Mouse (Mus musculus) adrenal gland (tissue): Measurements from ENCODE around the gene Brinp1.

Experiments
- intact Hi-C: fragments of 180-260 bp; cut with DNase I; formaldehyde crosslinking; loops from one replicate; pipeline ENCODE4 v1.15.1; 2025
- long read RNA-seq, 2 experiments: library from polyadenylated mRNA; unstranded; transcript quantifications; one replicate each; pipeline ENCODE4 v2.0.0; 2020; ENCODE audit warnings: borderline replicate concordance in 1 of 2; ENCODE audit not compliant: insufficient replicate concordance in 1 of 2

Brinp1 gene
- long read RNA-seq, experiment 1, partial matches to known transcripts: 1 of 1 reads
- long read RNA-seq, experiment 1, other reads (novel, unspliced or antisense): 0 of 1 reads
- long read RNA-seq, experiment 2, partial matches to known transcripts: 2 of 6 reads
- long read RNA-seq, experiment 2, other reads (novel, unspliced or antisense): 2 of 6 reads

- intact Hi-C loops: no loop called here
Measured at GRCm38 (mm10) chr4:68954322-68954901, at the start of gene Brinp1. Gene Brinp1 (minus strand): TSS chr4:68954397.

GRCm38 (mm10) chr4:68957265-68957664, 3.1 kb upstream of the Brinp1 start:
- intact Hi-C loops: no loop called here

DNA sequence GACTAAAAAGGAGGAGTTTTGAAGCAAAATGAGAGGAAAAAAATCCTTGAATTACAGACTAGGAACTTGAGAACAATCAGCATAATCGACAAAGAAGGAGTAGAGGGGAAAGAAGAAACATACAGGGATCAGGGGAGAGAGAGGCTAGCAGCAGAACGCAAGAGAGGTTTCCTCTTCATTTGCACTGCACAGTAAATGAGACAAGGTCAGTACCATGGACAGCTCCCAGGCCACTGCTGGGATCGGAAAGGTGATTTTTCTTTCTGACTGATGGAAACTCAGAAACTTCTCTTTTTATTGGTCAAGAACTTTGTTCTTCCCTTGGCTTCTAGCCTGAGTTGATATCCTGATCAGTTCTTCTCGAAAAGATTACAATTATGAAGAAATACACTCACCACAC, 1.4 kb upstream of the Brinp1 start:
- intact Hi-C loops: no loop called here

DNA sequence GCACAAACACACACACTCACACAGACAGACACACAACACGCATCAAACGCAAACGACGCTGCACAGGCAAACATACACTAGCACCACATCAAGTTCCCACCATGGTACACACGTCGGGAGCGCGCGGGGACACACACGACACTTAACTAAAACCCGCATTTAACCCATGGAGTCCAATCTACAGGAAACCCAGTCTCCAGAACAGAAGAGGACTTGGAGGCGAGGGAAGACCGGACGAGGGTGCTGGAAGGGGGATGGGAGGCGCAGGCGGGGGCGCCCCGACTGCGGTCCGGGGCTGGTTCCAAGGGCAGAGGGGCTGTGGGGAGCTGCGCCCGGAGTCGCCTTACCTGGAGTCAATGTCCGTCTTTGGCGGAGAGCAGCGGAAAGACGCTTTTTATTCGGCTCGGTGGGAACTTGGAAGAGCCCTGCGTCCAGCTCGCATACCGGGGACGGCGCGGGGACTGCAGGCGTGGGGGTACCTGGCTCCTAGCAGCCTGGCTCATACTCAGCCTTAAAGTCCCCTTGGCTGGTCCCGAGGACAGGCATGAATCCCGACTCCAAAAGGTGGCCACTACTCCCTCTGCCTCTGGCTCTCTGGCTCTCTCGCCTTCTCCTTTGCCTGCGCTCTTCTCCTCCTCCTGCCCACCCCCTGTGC, 403 bp downstream of the Brinp1 start:
- intact Hi-C loops: no loop called here

DNA sequence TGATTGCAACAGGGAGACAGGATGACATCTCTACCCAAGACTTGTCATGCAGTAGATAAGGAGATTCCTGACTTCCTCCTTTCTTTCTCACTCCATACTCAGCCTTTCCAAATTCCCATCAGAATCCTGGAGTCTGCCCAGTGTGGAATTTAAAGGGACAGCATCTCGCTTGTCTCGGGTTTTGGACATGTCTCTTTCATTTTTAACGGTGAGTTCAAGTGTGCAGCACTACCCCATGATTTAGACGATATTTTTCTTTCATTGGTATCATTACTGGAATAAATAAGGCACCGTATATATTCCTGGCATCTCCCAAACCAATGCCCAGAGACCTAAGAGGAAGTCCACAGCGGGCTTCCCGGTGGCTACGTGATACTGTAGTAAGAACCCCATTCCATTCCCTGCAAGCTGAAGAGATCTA, 1.1 kb downstream of the Brinp1 start:
- intact Hi-C loops: no loop called here

DNA sequence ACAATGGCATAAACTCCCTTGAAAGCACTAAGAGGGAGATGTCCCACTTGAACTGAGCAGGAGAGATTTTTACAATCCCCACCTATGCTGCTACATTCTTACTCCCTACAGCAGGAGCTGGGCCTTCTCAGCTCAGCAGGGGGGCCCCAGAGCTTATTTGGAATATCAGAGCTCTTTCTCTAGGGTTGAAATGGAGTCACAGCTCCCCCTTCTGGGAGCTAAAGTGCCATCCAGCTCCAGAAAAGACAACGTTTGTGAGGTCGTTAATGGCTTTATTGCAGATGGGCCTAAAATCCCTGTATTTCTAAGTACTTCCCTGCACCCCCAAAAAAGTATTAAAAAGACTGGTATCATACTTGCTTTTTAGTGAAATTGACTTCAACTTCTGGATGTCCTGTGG, 3.6 kb downstream of the Brinp1 start:
- intact Hi-C loops: no loop called here

GRCm38 (mm10) chr4:68942938-68943337, 11.3 kb downstream of the Brinp1 start:
- intact Hi-C loops: no loop called here

DNA sequence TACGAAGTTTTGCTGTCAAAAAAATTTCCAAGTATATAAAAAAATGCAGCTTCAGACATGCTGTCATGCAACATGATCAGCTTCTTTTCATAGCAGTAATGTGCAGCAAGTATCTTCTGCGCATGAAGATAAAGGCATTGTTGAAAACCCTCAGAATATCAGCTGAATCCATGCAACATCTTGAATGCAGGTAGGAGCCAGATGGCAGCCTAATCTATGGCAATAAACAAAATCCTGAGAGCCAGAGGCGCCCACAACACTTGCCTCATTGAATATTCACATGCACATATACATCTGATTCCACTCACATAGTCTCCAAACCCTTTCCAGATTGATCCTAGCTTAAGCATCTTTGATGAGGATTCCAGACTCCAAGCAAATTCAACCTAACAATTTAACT, 24.2 kb downstream of the Brinp1 start:
- intact Hi-C loops: no loop called here

DNA sequence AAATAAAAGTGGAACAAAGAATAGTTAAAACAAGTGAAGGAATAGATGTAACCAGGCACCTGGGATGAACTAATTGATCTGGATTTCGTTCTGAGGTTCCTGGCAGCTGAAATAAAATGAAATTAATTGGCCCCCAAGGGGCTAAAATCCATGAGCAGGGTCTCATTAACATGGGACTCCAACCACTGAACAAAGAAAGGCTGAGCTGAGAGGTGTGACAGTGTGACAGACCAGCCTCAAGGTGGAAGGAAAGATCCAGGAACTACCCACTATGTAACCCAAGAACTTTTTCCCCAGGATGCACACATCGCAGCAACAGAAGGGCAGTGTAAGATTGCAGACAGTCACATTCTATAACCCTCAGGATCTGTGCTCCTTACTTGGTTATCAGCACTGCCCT, 28.1 kb downstream of the Brinp1 start:
- intact Hi-C loops: no loop called here

DNA sequence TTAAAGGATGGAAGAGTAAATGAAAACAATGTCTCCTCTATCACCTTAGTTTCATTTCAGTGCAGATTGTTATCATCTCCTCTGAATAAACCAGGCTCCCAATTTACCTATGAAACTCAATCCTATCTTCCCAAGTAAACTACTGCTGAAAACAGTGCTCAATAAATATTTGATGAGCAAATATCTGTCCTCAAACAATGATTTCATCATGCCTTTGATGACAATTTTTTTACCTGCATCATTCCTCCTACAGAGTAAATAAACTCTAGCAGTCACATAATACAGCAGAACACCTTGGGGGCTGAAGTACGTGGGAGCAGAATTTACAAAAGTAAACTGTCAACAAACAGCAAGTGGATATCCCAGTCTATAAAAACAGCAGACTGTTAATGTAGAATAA, 31.3 kb downstream of the Brinp1 start:
- intact Hi-C loops: no loop called here

GRCm38 (mm10) chr4:68922504-68922903, 31.7 kb downstream of the Brinp1 start:
- intact Hi-C loops: no loop called here

- intact Hi-C loops: no loop called here
Measured at GRCm38 (mm10) chr4:68920127-68920526, 34.1 kb downstream of the Brinp1 start.

DNA sequence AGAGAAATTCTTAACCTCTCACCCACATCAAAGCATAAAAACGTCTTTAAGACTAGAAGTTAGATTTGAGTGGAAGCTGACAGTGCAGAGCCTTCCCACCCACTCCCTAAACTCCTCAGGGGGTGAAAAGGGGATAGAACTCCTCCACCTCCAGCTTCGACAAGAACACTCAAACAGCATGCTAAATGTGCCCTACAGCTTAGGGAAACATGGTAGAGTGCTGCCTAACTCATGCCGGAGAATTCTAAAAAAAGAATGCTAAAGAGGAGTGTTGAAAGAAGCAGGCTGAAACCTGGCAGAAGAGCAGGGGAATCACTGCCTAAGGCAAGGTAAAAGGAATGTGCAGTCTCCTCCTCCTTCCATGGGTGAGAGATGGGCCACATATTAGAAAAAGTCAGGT, 43.3 kb downstream of the Brinp1 start:
- intact Hi-C loops: no loop called here

DNA sequence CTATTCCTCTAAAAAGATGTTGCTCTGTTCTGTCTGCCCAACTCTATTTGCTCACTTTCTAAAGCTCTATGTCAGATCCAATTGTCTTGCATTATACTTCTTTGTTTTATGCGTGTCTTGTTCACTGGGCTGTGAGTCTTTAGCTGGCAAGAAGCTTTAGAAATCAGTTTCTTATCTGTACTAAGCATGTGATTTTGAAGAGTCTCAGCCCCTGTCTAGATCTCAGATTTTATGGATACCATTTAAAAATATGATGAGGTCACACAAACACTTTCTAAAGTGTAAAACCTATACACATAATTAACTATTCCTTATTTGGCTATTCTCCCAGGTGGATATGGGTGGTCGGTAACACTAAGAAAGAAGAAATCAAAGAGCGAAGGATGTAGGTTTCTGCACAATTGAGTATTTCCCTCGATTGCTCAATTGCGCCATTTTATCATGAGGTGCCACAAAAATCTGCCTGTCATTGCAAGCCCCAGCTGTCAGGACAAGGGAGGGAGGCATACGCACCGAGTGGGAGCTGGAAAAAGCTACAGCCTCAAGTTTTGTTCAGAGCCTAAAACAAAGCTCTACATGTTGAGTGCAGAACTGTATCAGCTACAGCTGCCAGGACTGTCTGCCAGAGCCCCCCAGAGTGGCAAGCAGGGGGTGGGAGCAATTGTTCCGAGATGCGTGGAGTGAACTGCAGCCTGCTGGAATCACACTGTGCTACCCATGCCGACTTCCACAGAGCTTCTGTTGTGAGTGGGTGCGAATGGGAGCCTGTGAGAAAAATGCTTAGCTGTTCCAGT, 47.6 kb downstream of the Brinp1 start:
- intact Hi-C loops: no loop called here

DNA sequence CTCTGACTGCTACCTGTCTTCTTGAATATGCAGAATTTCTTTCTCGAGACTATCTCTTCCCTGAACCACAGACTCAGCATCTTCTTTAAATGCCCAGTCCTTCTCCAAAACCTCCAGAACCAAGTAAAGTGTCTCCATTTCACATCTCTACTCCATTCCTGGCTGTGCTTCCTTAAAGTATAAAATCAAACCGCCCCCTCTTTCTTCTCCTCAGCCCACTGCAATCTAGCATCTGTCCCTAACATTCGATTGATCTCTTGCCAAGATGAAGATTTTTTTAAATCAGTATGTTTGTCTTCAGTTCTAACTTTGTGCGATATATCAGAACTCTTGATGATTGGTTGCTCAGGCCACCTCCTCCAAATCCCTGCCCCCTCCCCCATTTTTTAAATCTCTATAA, 63.7 kb downstream of the Brinp1 start:
- intact Hi-C loops: no loop called here

GRCm38 (mm10) chr4:68886276-68886675, 67.9 kb downstream of the Brinp1 start:
- intact Hi-C loops: no loop called here

GRCm38 (mm10) chr4:68872028-68872427, 82.2 kb downstream of the Brinp1 start:
- intact Hi-C loops: no loop called here

- intact Hi-C loops: no loop called here
Measured at GRCm38 (mm10) chr4:68865135-68865767, 88.9 kb downstream of the Brinp1 start.

DNA sequence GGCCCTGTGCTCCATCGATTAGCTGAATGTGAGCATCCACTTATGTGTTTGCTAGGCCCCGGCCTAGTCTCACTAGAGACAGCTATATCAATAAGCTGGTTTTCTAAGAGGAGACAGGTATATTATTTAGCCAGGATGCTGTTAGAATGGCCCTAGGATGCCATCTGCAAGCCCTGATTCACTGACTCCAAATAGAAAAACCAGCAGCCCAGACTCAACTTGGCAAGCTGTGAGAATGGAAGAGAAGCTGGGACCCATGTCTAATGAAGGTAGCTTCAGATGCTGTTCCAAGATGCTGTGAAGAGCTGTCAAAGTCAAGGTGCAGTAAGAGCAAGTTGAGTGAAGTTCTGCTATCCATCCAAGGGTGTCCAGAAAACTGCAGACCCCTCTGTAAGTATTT, 89.5 kb downstream of the Brinp1 start:
- intact Hi-C loops: no loop called here

DNA sequence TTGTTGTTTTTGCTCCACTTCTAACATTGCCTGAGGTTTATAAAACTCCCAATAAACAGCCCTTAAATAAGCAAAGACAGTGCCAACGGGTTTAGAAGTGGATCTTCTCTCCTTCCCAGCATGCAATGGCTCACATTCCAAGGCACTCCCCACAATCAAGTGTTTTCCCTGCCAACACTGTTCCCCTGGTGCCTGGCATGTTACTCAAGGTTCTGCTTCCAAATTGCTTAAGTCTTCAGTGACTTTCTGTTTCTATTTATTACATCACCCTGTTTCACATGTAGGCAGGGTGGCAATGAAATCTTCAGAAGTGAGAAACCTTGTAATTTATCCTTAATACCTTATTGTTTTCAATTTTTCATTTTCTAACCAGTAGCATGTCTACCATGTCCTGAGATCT, 97.3 kb downstream of the Brinp1 start:
- intact Hi-C loops: no loop called here

GRCm38 (mm10) chr4:68849671-68850070, 104.5 kb downstream of the Brinp1 start:
- intact Hi-C loops: loop anchor here (10.0 kb wide), 2 partner anchors 1375 to 1925 kb away; no protein-coding TSS in a partner anchor

- intact Hi-C loops: loop anchor here (2.0 to 10.0 kb wide), 3 partner anchors 824 to 1922 kb away; no protein-coding TSS in a partner anchor
Measured at GRCm38 (mm10) chr4:68846976-68847375, 107.2 kb downstream of the Brinp1 start.
